Mouse (Mus musculus) heart, embryonic 12.5 days (tissue): ENCODE results near the gene Fto. TPM values are rescaled to one million over a fixed set of nuclear protein-coding genes. Genes with fewer than 3 reads are reported as not detected.

Experiments
- ATAC-seq: fragments of 200-750 bp; cut with Nextera tagmentation; 2 replicates; pipeline ENCODE4 v1.8.0; 2017; ENCODE audit warnings: moderate TSS enrichment, moderate library complexity; ENCODE audit not compliant: insufficient number of reproducible peaks, low FRiP score
- H3K27ac ChIP-seq: fragments of 300-500 bp; sonication (generic); 2 replicates; pipeline ENCODE4 v1.5.1; 2016; ENCODE audit warnings: mild to moderate bottlenecking, moderate library complexity; ENCODE audit not compliant: poor library complexity, severe bottlenecking
- H3K27me3 ChIP-seq: fragments of 300-500 bp; sonication (generic); replicated peaks from 2 replicates; pipeline ENCODE4 v1.6.1; 2016; ENCODE audit warnings: mild to moderate bottlenecking, moderate library complexity
- H3K36me3 ChIP-seq: fragments of 300-500 bp; sonication (generic); 2 replicates; pipeline ENCODE4 v1.6.1; 2016; ENCODE audit warnings: mild to moderate bottlenecking, moderate library complexity
- H3K4me1 ChIP-seq: fragments of 300-500 bp; sonication (generic); replicated peaks from 2 replicates; pipeline ENCODE4 v1.6.1; 2016; ENCODE audit warnings: mild to moderate bottlenecking
- H3K4me2 ChIP-seq: fragments of 300-500 bp; sonication (generic); 2 replicates; pipeline ENCODE4 v1.6.1; 2016; ENCODE audit warnings: mild to moderate bottlenecking, moderate library complexity
- H3K4me3 ChIP-seq: fragments of 300-500 bp; sonication (generic); 2 replicates; pipeline ENCODE4 v1.5.1; 2016; ENCODE audit warnings: mild to moderate bottlenecking
- H3K9ac ChIP-seq: fragments of 300-500 bp; sonication (generic); 2 replicates; pipeline ENCODE4 v1.6.1; 2016; ENCODE audit warnings: mild to moderate bottlenecking, moderate library complexity
- H3K9me3 ChIP-seq: fragments of 300-500 bp; sonication (generic); replicated peaks from 2 replicates; pipeline ENCODE4 v1.6.1; 2016; ENCODE audit warnings: mild to moderate bottlenecking, moderate library complexity
- WGBS: fragments of 180-500 bp; shearing (Covaris S2); methylation state at CpG from one replicate; pipeline ENCODE4 v1.1.7; 2016; 5-methylcytosine and 5-hydroxymethylcytosine counted together
- polyA plus RNA-seq: library from polyadenylated mRNA; unstranded; fragments of >200 nt; fragmentation: Nextera tagmentation; extraction: Ambion mirVana; gene quantifications from 2 replicates; pipeline ENCODE4 v1.2.1, GENCODE M21; 2016

The Fto gene
- polyA plus RNA-seq, 1 experiment from 2014 or later = 76.6 TPM

- peak; percentile 36; the same call in 1 of the 2 replicates for ATAC-seq
Observed at GRCm38 (mm10) chr8:91569874-91570273, 256.5 kb downstream of the Fto start.

GRCm38 (mm10) chr8:91570809-91571208 lies 257.5 kb downstream of the Fto start:
- ATAC-seq = no peak
- Histone ChIP-seq H3K4me3 (no peak overlapping the region), H3K9me3 (no peaks in the 10 kb centered on the region; the same call in 1 of the 2 replicates), H3K27ac (peak overlapping the region; percentile 61; the same call in 1 of the 2 replicates), H3K4me1 (peaks cover 50% of the 10 kb centered on the region), H3K4me2 (0 out of 2 replicates have a peak overlapping the region, but pooled peaks have one; percentile 55), H3K36me3 (no peaks in the 10 kb centered on the region), H3K9ac (no peak overlapping the region), H3K27me3 (no peaks in the 10 kb centered on the region)
- WGBS = 73% methylated on average over 7 of the region's 7 CpGs

More at GRCm38 (mm10) chr8:91569874-91570273, 256.5 kb downstream of the Fto start:
- H3K27ac ChIP-seq = peak overlapping the region; percentile 61
- H3K4me3 ChIP-seq = no peak overlapping the region
- peak overlapping the region; percentile 30 for H3K9ac ChIP-seq
- no peaks in the 10 kb centered on the region for H3K27me3 ChIP-seq
- peaks cover 55% of the 10 kb centered on the region for H3K4me1 ChIP-seq
- H3K36me3 ChIP-seq = no peaks in the 10 kb centered on the region
- H3K9me3 ChIP-seq = no peaks in the 10 kb centered on the region; the same call in 1 of the 2 replicates
- H3K4me2 ChIP-seq = peak overlapping the region; percentile 55
- 11% methylated on average over 11 of the region's 11 CpGs for WGBS

DNA sequence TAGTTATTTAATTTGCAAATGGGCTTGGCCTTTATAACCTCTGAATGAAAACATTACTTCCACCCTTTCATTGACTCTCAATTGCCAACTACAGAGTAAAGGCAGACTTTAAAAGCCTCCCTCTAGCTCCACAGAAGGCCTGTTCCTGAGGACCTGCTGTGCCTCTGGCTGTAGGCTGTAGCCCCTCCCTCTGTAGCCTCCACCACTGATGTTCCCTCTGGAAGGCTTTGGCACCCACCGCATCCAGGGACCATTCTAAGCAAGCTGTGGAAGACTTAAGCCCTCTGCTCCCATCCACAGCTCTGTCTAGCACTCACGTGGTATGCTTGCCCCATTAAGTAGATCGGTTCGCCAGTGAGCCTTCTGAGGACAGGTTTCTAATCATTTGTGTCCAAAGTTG lies 258.7 kb downstream of the Fto start:
- Histone ChIP-seq H3K27ac (no peak overlapping the region), H3K4me1 (peaks cover 52% of the 10 kb centered on the region), H3K36me3 (no peaks in the 10 kb centered on the region), H3K9me3 (no peaks in the 10 kb centered on the region; the same call in 1 of the 2 replicates), H3K9ac (no peak overlapping the region), H3K27me3 (no peaks in the 10 kb centered on the region), H3K4me2 (no peak overlapping the region), H3K4me3 (no peak overlapping the region)
- WGBS = 56% methylated on average over 4 of the region's 4 CpGs
- no peak for ATAC-seq

DNA sequence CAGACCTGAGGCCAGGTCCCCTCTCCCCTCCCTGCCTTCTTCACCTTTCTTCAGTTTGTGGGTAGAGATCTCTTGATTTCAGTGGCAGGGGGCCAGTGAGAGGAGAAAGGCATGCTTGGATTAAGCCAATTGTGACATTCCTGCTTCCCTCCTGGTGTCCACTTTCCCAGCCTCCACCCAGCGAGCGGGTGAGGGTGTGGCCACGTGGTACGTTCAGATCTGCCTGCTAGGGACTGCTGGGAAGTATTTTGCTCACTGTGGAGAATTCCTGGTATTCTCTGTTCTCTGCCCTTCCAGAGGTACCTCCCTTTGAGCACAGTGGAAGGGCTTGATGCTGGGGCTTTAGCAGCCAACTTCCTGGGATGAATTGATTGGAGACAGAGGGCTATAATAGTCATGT lies 259.3 kb downstream of the Fto start:
- ATAC-seq = no peak
- WGBS = 11% methylated on average over 4 of the region's 4 CpGs
- H3K4me2 ChIP-seq = peak overlapping the region; percentile 10; the same call in 1 of the 2 replicates
- no peaks in the 10 kb centered on the region for H3K36me3 ChIP-seq
- peaks cover 51% of the 10 kb centered on the region for H3K4me1 ChIP-seq
- H3K4me3 ChIP-seq = no peak overlapping the region
- H3K27ac ChIP-seq = 0 out of 2 replicates have a peak overlapping the region, but pooled peaks have one; percentile 6
- no peaks in the 10 kb centered on the region for H3K27me3 ChIP-seq
- no peaks in the 10 kb centered on the region; the same call in 1 of the 2 replicates for H3K9me3 ChIP-seq
- no peak overlapping the region for H3K9ac ChIP-seq

DNA sequence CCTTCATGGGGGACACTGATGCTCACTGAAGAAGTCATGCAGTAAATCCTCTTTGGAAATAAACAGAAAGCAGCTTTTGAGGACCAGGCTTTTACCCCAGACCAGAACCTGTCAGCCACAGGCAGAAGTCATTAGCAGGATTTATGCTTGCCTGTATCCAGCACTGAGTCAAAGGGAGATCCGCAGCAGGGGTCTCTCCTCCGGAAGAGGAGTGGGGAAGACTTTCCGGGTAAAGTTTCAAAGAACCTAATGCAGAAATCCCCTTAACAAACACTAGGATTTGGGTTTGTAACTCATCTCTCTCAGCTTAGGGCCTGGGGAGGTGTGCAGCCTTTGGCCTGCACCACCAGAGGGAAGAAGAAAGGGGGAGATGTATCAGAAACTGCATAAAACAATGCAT lies 262.3 kb downstream of the Fto start:
- no peak for ATAC-seq
- H3K4me2 ChIP-seq = no peak overlapping the region
- H3K4me1 ChIP-seq = peaks cover 36% of the 10 kb centered on the region
- 50% methylated on average over 3 of the region's 3 CpGs for WGBS
- H3K9me3 ChIP-seq = no peaks in the 10 kb centered on the region; the same call in 1 of the 2 replicates
- H3K27ac ChIP-seq = no peak overlapping the region
- H3K9ac ChIP-seq = no peak overlapping the region
- no peak overlapping the region for H3K4me3 ChIP-seq
- H3K27me3 ChIP-seq = no peaks in the 10 kb centered on the region
- no peaks in the 10 kb centered on the region for H3K36me3 ChIP-seq

- Histone ChIP-seq H3K4me3 (no peak overlapping the region), H3K27ac (no peak overlapping the region), H3K36me3 (no peaks in the 10 kb centered on the region), H3K4me2 (peak overlapping the region; percentile 3; the same call in 1 of the 2 replicates), H3K9ac (no peak overlapping the region), H3K9me3 (no peaks in the 10 kb centered on the region; the same call in 1 of the 2 replicates), H3K27me3 (no peaks in the 10 kb centered on the region), H3K4me1 (peaks cover 31% of the 10 kb centered on the region)
- no peak for ATAC-seq
- WGBS = 35% methylated on average over 17 of the region's 17 CpGs
Observed at GRCm38 (mm10) chr8:91576086-91576917, 263.0 kb downstream of the Fto start.

GRCm38 (mm10) chr8:91576918-91577241 lies 263.6 kb downstream of the Fto start:
- ATAC-seq = no peak
- Histone ChIP-seq H3K4me2 (0 out of 2 replicates have a peak overlapping the region, but pooled peaks have one; percentile 3), H3K27me3 (no peaks in the 10 kb centered on the region), H3K36me3 (no peaks in the 10 kb centered on the region), H3K9ac (no peak overlapping the region), H3K9me3 (no peaks in the 10 kb centered on the region; the same call in 1 of the 2 replicates), H3K27ac (no peak overlapping the region), H3K4me3 (no peak overlapping the region), H3K4me1 (peaks cover 33% of the 10 kb centered on the region)
- WGBS = 61% methylated on average over 6 of the region's 6 CpGs

- Histone ChIP-seq H3K9me3 (no peaks in the 10 kb centered on the region; the same call in 1 of the 2 replicates), H3K27me3 (no peaks in the 10 kb centered on the region), H3K27ac (no peak overlapping the region), H3K4me2 (no peak overlapping the region), H3K4me1 (peaks cover 33% of the 10 kb centered on the region), H3K36me3 (no peaks in the 10 kb centered on the region), H3K9ac (no peak overlapping the region), H3K4me3 (no peak overlapping the region)
- ATAC-seq = no peak
- WGBS = 90% methylated on average over 3 of the region's 3 CpGs
Observed at GRCm38 (mm10) chr8:91577605-91578004, 264.3 kb downstream of the Fto start.

DNA sequence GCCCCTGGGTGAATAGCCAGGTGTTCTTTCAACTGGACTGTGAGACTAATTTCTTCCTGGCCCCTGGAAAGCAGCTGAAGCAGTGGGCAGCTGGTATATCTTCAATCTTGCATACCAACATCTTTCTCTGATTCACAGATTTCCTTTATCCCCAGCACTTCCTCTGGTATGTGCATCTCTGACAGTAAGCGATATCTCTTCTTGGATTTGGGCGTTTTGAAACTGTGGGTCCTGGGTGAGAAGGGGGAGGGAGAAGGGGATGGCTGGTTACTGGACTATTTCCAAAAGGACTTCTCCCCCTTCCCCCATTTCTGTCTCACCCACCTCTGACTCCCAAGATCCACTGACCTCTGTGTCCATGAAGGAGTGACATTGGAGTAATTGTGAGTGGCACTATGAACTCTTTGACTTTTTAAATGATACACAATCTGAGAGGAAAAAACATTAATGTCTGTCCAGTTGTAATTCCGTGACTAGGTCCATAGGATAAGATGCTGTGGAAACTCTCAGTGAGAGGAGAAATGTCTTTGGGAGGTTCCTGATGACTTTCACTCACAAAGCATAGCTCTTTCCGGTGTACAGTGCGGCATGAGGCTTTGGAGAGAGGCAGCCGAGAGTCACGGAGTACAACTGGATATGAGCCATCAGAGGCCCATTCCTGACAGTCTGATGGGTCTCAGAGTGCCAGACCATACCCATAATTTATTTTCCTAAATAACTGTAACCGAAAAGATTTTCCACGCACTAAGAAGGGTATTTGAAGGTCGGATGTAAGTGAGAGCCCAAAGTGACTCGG lies 271.5 kb downstream of the Fto start:
- Histone ChIP-seq H3K4me1 (peaks cover 29% of the 10 kb centered on the region), H3K9ac (no peak overlapping the region), H3K27me3 (no peaks in the 10 kb centered on the region), H3K9me3 (no peaks in the 10 kb centered on the region), H3K36me3 (no peaks in the 10 kb centered on the region), H3K4me2 (no peak overlapping the region), H3K4me3 (no peak overlapping the region), H3K27ac (no peak overlapping the region)
- 72% methylated on average over 11 of the region's 11 CpGs for WGBS
- ATAC-seq = no peak

- H3K4me2 ChIP-seq = no peak overlapping the region
- H3K4me3 ChIP-seq = no peak overlapping the region
- WGBS = 68% methylated on average over 10 of the region's 10 CpGs
Observed at GRCm38 (mm10) chr8:91592436-91593105, 279.2 kb downstream of the Fto start.

More at GRCm38 (mm10) chr8:91592436-91593105, 279.2 kb downstream of the Fto start:
- H3K36me3 ChIP-seq = no peaks in the 10 kb centered on the region
- H3K9me3 ChIP-seq = no peaks in the 10 kb centered on the region
- H3K27ac ChIP-seq = no peak overlapping the region
- no peak for ATAC-seq
- peaks cover 17% of the 10 kb centered on the region for H3K4me1 ChIP-seq
- H3K27me3 ChIP-seq = no peaks in the 10 kb centered on the region
- no peak overlapping the region for H3K9ac ChIP-seq
